ENCODE assay signal across 11 mouse cellular contexts in the genomic region with DNA sequence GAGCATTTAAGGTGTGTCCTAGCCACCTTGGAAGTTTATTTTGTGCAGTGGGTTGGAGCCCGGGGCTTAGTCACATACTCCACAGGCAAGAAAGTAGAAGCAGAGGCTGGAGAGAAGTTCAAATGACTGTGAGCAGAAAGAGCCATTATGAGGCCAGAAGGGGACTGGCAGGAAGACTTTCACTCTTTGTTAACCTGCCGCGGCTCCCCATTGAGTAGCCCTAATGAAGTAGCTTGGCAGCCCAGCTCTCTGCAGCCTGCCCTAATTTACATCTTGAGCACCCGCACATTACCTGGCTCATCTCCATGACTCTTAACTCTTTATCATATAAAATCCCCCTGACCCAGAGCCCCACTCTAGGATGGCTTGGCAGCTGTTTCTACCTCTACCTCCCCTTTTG. TPM values are rescaled to one million over a fixed set of nuclear protein-coding genes. Genes with fewer than 3 reads are reported as not detected.
DNase-seq lines count a peak whose midpoint lies in the region; ATAC-seq and TF ChIP-seq lines count a peak whose summit lies in the region.
"Had no signal": no experiment of that assay in that cellular context is flagged by ENCODE, and none has a peak within 500 bp of the region (broad histone marks: within the 10 kb centered on the region; RNA-seq: fewer than 3 reads in every experiment).

No protein-coding gene starts in this region.

- 37% methylated on average over 4 of the region's 4 CpGs for WGBS in kidney, adult 2 months
- WGBS in hindbrain, embryonic 12.5 days = 9% methylated on average over 4 of the region's 4 CpGs
- 0% methylated on average over 4 of the region's 4 CpGs for WGBS in midbrain, embryonic 16.5 days

- H3K27ac ChIP-seq in kidney, adult 2 months (ENCODE audit: insufficient read depth, low read depth, low read length) = peak overlapping the region; percentile 58
- peak overlapping the region; percentile 96 for H3K27ac ChIP-seq in hindbrain, embryonic 12.5 days
- peak overlapping the region; percentile 61 for H3K27ac ChIP-seq in midbrain, embryonic 16.5 days (ENCODE audit: low read length)

- peak overlapping the region; percentile 100 for H3K9ac ChIP-seq in hindbrain, embryonic 12.5 days
- peak overlapping the region; percentile 100 for H3K9ac ChIP-seq in midbrain, embryonic 16.5 days (ENCODE audit: low read depth, low read length)

- no peaks in the 10 kb centered on the region for H3K36me3 ChIP-seq in kidney, adult 2 months (ENCODE audit: control insufficient read depth, insufficient read depth, low read length)
- H3K36me3 ChIP-seq in hindbrain, embryonic 12.5 days = peaks cover 45% of the 10 kb centered on the region
- H3K36me3 ChIP-seq in midbrain, embryonic 16.5 days (ENCODE audit: control insufficient read depth, insufficient read depth, low read length) = peaks cover 5% of the 10 kb centered on the region; the same call in 1 of the 2 replicates
- H3K36me3 ChIP-seq: G1E had no signal

- H3K9me3 ChIP-seq in hindbrain, embryonic 12.5 days (replicated peaks) = no peaks in the 10 kb centered on the region
- H3K9me3 ChIP-seq in midbrain, embryonic 16.5 days (replicated peaks; ENCODE audit: control insufficient read depth, low read length, poor library complexity, severe bottlenecking) = no peaks in the 10 kb centered on the region
- H3K9me3 ChIP-seq: G1E had no signal

- H3K4me1 ChIP-seq in kidney, adult 2 months (ENCODE audit: control insufficient read depth, insufficient read depth, low read length) = peaks cover 46% of the 10 kb centered on the region
- peaks cover 65% of the 10 kb centered on the region for H3K4me1 ChIP-seq in hindbrain, embryonic 12.5 days
- peaks cover 57% of the 10 kb centered on the region for H3K4me1 ChIP-seq in midbrain, embryonic 16.5 days (ENCODE audit: control insufficient read depth, insufficient read depth, low read length)

- no peak for ATAC-seq in hindbrain, embryonic 12.5 days (ENCODE audit: low FRiP score)
- no peak for ATAC-seq in midbrain, embryonic 16.5 days

- no peak for DNase-seq in kidney, adult 2 months
- no peak for DNase-seq in kidney, adult 18-20 months
- peak; percentile 48 to 67 for DNase-seq in cerebellum, postnatal 10 days
- DNase-seq in thymus, postnatal 10 days (ENCODE audit: low spot score in 2 of 2) = no peak
- DNase-seq in left cerebral cortex, adult 9 months (ENCODE audit: low spot score in 2 of 2) = no peak
- no peak for DNase-seq in urinary bladder, postnatal 10 days (ENCODE audit: low spot score)
- DNase-seq: kidney, postnatal 10 days; thymus, postnatal 25 days had no signal

- H3K27me3 ChIP-seq in kidney, adult 2 months (replicated peaks; ENCODE audit: control insufficient read depth, insufficient read depth, low read length) = no peaks in the 10 kb centered on the region
- no peaks in the 10 kb centered on the region for H3K27me3 ChIP-seq in hindbrain, embryonic 12.5 days
- H3K27me3 ChIP-seq in midbrain, embryonic 16.5 days (ENCODE audit: control insufficient read depth, insufficient read depth, low read depth, low read length) = no peaks in the 10 kb centered on the region

- H3K4me3 ChIP-seq in kidney, adult 2 months (ENCODE audit: insufficient read depth, low read depth, low read length) = peak overlapping the region; percentile 3; the same call in 1 of the 2 replicates
- H3K4me3 ChIP-seq in hindbrain, embryonic 12.5 days = peak overlapping the region; percentile 99
- H3K4me3 ChIP-seq in midbrain, embryonic 16.5 days (ENCODE audit: low read depth, low read length) = peak overlapping the region; percentile 88

- peak overlapping the region; percentile 97 for H3K4me2 ChIP-seq in hindbrain, embryonic 12.5 days (replicated peaks)
- H3K4me2 ChIP-seq in midbrain, embryonic 16.5 days (ENCODE audit: low read length) = peak overlapping the region; percentile 87

- TF ChIP-seq CTCF in kidney, adult 2 months (conservative IDR thresholded peaks at IDR 0.05; ENCODE audit: insufficient read depth, insufficient read length, low read depth, low read length) = no peak

- TF ChIP-seq POLR2A in kidney, adult 2 months (IDR thresholded peaks at IDR 0.05; ENCODE audit: low read depth, low read length) = no peak

RNA-seq across cellular contexts. Expression of a gene that starts 2.2 kb away (rescaled TPM):
- polyA plus RNA-seq in kidney, adult 2 months (2012; rRNA removed) = 29.2 and 31.5 TPM in 2 replicates
- polyA plus RNA-seq in hindbrain, embryonic 12.5 days (2016; fragmentation: Nextera tagmentation; extraction: Ambion mirVana) = 309 and 312 TPM in 2 replicates
- 233 and 251 TPM in 2 replicates for polyA plus RNA-seq in midbrain, embryonic 16.5 days (2015; fragmentation: Nextera tagmentation; extraction: Ambion mirVana)

Comparison
In these comparisons a context has a peak if more than half of its experiments do, and no peak if none do; other contexts are left out.
1. DNase-seq: peak in cerebellum, postnatal 10 days (2 of 2); none in kidney, adult 2 months (single experiment), kidney, adult 18-20 months (single experiment), thymus, postnatal 10 days (0 of 2), left cerebral cortex, adult 9 months (0 of 2) and urinary bladder, postnatal 10 days (single experiment).
2. H3K4me3 ChIP-seq: peak in every context shown above with its lines; median percentile 99 in hindbrain, embryonic 12.5 days; 88 in midbrain, embryonic 16.5 days; 3 in kidney, adult 2 months.
3. Peak in every context shown above with its lines, with median percentiles within 50 percentile points of each other: H3K27ac ChIP-seq.